Mouse (Mus musculus): ENCODE measurements around the gene Akna. TPM values are rescaled to one million over a fixed set of nuclear protein-coding genes. Genes with fewer than 3 reads are reported as not detected.

Akna gene
- total and polyA plus RNA-seq, 2 experiments from 2014 or later = 3.8 to 6.1 TPM

DNA sequence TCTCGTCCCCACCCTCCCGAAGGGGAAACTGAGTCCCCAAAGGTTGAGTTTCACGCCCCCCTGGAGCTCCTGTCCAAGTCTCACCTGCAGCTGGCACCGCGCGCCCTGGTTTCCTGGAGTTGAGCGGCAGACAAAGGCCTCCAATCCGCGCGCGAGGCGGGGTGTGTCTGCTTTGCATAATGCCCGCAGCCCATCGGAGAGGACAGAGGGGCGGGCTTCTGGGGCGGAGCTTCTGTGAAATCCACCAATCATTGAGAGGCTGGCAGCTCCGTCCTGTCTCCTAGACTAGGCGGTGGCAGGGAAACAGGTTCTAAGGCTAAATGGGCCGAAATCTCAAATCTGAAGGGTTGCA lies 7.4 kb upstream of the Akna start:
- H3K27ac ChIP-seq (ENCODE audit: low read depth, low read length) = peak overlapping the region; percentile 55
- peak overlapping the region; percentile 59 for H3K9ac ChIP-seq
- peaks cover 11% of the 10 kb centered on the region; the same call in 1 of the 2 replicates for H3K4me1 ChIP-seq (ENCODE audit: insufficient read depth)
- peak overlapping the region; percentile 57 for H3K4me3 ChIP-seq (ENCODE audit: low read depth, low read length)
- no peaks in the 10 kb centered on the region for H3K27me3 ChIP-seq (ENCODE audit: insufficient read depth, low read length)
- DNase-seq = peak; percentile 96
- peak overlapping the region; percentile 100 for H3K4me2 ChIP-seq (ENCODE audit: low read depth)
- ATAC-seq = peak; percentile 94
- no peak for TF ChIP-seq CTCF (IDR thresholded peaks at IDR 0.05; ENCODE audit: low read depth)
- H3K36me3 ChIP-seq (ENCODE audit: insufficient read depth) = no peaks in the 10 kb centered on the region
- WGBS = under 1% methylated on average over 19 of the region's 19 CpGs
- no peaks in the 10 kb centered on the region for H3K9me3 ChIP-seq (ENCODE audit: low read length)

DNA sequence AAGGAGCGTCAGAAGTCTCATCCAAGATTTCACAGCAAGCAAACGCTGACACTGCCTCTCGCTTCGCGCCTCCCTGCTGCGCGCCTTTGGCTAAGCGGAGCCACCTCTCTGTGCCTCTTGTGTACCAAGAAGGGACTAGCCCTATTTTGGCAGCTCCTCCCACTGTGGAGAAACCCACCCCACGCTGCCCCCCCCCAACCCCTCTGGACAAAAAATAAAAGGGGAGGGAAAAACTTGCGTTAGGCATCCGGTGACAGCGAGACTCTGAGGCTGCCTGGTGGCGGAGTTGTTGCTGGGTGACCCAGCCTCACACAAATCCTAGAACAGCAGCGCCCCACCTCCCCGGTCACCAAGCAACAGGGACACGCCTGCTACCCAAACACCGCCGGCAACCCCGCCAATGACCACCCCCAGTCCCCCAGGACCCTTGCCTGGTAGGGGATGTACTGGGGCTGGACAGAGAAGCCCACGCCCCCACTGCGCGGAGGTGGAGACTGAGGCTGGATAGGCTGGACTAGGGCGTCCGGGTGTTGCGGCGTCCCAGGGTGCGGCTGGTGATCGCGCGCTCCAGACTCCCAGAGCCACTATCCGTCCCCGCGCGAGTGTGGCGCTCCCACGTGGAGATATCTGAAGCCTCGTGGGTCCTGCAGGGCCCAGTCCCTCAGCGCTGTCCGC lies 6.9 kb upstream of the Akna start:
- Histone ChIP-seq H3K9me3 (ENCODE audit: low read length) (no peaks in the 10 kb centered on the region), H3K27ac (ENCODE audit: low read depth, low read length) (peak overlapping the region; percentile 55), H3K4me2 (ENCODE audit: low read depth) (peak overlapping the region; percentile 100), H3K9ac (peak overlapping the region; percentile 59), H3K36me3 (ENCODE audit: insufficient read depth) (no peaks in the 10 kb centered on the region), H3K4me3 (ENCODE audit: low read depth, low read length) (peak overlapping the region; percentile 57), H3K4me1 (ENCODE audit: insufficient read depth) (peaks cover 15% of the 10 kb centered on the region; the same call in 1 of the 2 replicates), H3K27me3 (ENCODE audit: insufficient read depth, low read length) (no peaks in the 10 kb centered on the region)
- WGBS = under 1% methylated on average over 39 of the region's 39 CpGs
- ATAC-seq (peak; percentile 70), DNase-seq (peak; percentile 67)
- TF ChIP-seq CTCF (IDR thresholded peaks at IDR 0.05; ENCODE audit: low read depth) = no peak

DNA sequence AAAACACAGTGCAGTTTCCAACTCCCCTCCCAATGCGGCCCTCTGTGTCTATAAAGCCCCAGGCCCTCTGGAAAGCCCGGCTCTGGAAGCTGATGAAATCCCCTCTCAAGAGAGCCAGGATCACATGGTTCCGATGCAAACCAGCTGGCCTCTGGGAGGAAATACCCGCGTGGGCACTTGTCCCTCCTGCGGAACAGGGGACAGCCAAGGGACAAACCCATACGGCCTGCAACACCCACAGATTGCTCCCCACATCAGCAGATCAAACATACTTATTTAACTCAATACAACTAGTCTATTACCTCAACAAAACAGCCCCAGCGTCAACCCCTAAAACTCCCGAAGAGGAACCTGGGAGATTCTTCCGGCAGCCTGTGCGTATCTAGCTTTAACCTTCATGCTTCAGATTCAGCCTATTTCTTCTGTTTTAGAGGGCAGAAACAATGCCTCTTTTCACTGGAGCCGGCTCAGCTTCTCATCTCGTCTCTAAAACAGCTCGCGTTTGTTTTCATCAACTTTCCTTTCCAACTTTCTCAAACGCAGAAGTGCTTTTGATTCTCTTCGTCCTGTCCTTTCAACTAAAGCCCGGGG lies 6.3 kb upstream of the Akna start:
- ATAC-seq = no peak
- peaks cover 15% of the 10 kb centered on the region; the same call in 1 of the 2 replicates for H3K4me1 ChIP-seq (ENCODE audit: insufficient read depth)
- peak; percentile 40 for DNase-seq
- no peaks in the 10 kb centered on the region for H3K9me3 ChIP-seq (ENCODE audit: low read length)
- TF ChIP-seq CTCF (IDR thresholded peaks at IDR 0.05; ENCODE audit: low read depth) = no peak
- H3K27me3 ChIP-seq (ENCODE audit: insufficient read depth, low read length) = no peaks in the 10 kb centered on the region
- H3K4me3 ChIP-seq (ENCODE audit: low read depth, low read length) = peak overlapping the region; percentile 57
- under 1% methylated on average over 18 of the region's 18 CpGs for whole genome bisulfite sequencing
- H3K4me2 ChIP-seq (ENCODE audit: low read depth) = peak overlapping the region; percentile 100
- H3K36me3 ChIP-seq (ENCODE audit: insufficient read depth) = no peaks in the 10 kb centered on the region
- peak overlapping the region; percentile 55 for H3K27ac ChIP-seq (ENCODE audit: low read depth, low read length)
- H3K9ac ChIP-seq = peak overlapping the region; percentile 59; the same call in 1 of the 2 replicates

DNA sequence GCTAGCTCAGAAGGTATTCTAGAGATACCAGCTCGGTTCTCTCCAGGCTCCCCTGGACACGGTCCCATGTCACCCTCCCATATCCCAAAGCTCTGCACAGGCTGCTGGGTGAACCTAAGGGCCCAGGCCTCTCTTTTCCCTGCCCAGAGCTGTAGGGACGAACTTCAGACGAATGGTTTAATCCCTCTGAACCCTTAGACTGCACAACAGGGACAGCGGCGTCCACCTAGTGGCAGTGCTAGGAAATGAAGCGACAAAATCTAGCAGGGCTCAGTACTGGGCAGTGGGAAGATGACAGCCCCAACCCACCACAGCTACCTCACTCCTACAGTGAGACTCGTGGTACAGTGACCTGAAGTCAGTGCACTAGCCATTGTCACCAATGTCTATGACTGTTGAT lies 5.5 kb upstream of the Akna start:
- Histone ChIP-seq H3K27ac (ENCODE audit: low read depth, low read length) (peak overlapping the region; percentile 54), H3K9me3 (ENCODE audit: low read length) (no peaks in the 10 kb centered on the region), H3K36me3 (ENCODE audit: insufficient read depth) (no peaks in the 10 kb centered on the region), H3K9ac (0 out of 2 replicates have a peak overlapping the region, but pooled peaks have one; percentile 18), H3K27me3 (ENCODE audit: insufficient read depth, low read length) (no peaks in the 10 kb centered on the region), H3K4me2 (ENCODE audit: low read depth) (peak overlapping the region; percentile 100), H3K4me3 (ENCODE audit: low read depth, low read length) (peak overlapping the region; percentile 57), H3K4me1 (ENCODE audit: insufficient read depth) (peaks cover 20% of the 10 kb centered on the region)
- WGBS = 4% methylated on average over 8 of the region's 8 CpGs
- peak; percentile 71 for DNase-seq
- peak; percentile 84 for TF ChIP-seq CTCF (IDR thresholded peaks at IDR 0.05; ENCODE audit: low read depth)
- ATAC-seq = peak; percentile 50

DNA sequence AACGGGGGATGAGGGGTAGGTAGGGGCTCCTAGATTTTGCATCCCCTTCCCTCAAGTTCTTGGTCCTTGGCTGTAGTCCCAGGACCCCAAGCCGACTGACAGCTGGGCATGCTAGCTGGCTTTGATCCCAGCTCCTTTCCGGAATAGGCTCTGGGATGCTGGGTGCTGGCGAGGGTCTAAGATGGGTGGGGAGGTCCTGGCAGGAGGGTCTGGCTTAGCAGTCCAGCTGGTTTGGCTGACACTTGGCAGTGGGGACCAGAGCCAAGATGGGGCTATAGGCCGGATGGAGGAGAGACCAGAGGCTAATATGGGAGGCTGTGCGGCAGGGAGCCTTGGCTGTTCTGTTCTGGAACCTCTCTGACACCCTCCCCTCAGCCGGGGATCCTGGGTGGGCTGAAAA lies 5.1 kb upstream of the Akna start:
- 16% methylated on average over 7 of the region's 7 CpGs for WGBS
- peak overlapping the region; percentile 100 for H3K4me2 ChIP-seq (ENCODE audit: low read depth)
- H3K4me3 ChIP-seq (ENCODE audit: low read depth, low read length) = peak overlapping the region; percentile 57
- peak; percentile 71 for DNase-seq
- TF ChIP-seq CTCF (IDR thresholded peaks at IDR 0.05; ENCODE audit: low read depth) = no peak
- ATAC-seq = peak; percentile 14
- H3K27me3 ChIP-seq (ENCODE audit: insufficient read depth, low read length) = no peaks in the 10 kb centered on the region
- H3K9me3 ChIP-seq (ENCODE audit: low read length) = no peaks in the 10 kb centered on the region
- H3K9ac ChIP-seq = peak overlapping the region; percentile 18; the same call in 1 of the 2 replicates
- no peaks in the 10 kb centered on the region for H3K36me3 ChIP-seq (ENCODE audit: insufficient read depth)
- peak overlapping the region; percentile 54 for H3K27ac ChIP-seq (ENCODE audit: low read depth, low read length)
- peaks cover 23% of the 10 kb centered on the region for H3K4me1 ChIP-seq (ENCODE audit: insufficient read depth)

DNA sequence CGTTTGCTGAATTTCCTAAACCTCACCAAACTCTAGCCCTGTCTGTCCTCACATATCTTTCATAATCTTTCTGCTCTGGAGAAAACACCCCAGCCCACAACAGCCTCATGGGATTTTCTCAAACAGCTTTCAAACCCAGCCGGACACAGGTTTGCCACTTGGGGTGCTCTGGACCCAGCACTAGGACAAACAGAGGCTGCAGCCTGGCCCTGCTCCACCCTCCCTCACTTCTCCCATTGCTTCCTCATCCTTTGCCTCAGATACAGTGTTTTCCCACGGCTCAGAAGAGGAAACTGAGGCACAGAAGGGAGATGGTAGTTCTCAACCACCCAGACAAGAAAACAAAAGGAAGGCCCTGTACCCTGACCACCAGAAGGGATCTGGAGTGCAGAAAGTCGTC lies 2.5 kb upstream of the Akna start:
- Histone ChIP-seq H3K4me2 (ENCODE audit: low read depth) (no peak overlapping the region), H3K27ac (ENCODE audit: low read depth, low read length) (peak overlapping the region; percentile 9; the same call in 1 of the 2 replicates), H3K9ac (no peak overlapping the region), H3K9me3 (ENCODE audit: low read length) (no peaks in the 10 kb centered on the region), H3K36me3 (ENCODE audit: insufficient read depth) (no peaks in the 10 kb centered on the region), H3K27me3 (ENCODE audit: insufficient read depth, low read length) (no peaks in the 10 kb centered on the region), H3K4me1 (ENCODE audit: insufficient read depth) (peaks cover 23% of the 10 kb centered on the region), H3K4me3 (ENCODE audit: low read depth, low read length) (no peak overlapping the region)
- DNase-seq = no peak
- WGBS = 46% methylated on average over 4 of the region's 4 CpGs
- no peak for TF ChIP-seq CTCF (IDR thresholded peaks at IDR 0.05; ENCODE audit: low read depth)
- no peak for ATAC-seq

DNA sequence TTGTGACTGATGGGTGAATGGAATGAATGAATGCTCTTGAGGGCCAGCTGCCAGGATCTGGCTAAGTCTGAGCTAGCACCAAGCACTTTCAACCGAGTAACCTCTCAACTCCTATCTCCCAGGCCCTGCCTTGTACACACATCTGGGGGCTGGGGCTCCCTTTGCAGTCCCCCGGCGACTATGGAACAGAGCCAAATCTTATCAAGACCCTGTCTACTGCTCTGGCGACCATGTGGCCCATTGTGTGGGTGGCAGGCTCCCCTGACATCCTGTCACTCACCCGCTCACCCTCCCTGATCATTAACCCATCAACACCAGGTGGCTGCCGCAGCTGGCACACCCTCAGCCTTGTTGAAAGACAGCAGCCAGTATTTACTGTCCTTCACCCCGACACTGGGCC lies 1.9 kb upstream of the Akna start:
- WGBS = 13% methylated on average over 7 of the region's 7 CpGs

More for the DNA sequence above, 1.9 kb upstream of the Akna start:
- Histone ChIP-seq H3K4me2 (ENCODE audit: low read depth) (no peak overlapping the region), H3K27me3 (ENCODE audit: insufficient read depth, low read length) (no peaks in the 10 kb centered on the region), H3K4me3 (ENCODE audit: low read depth, low read length) (no peak overlapping the region), H3K9me3 (ENCODE audit: low read length) (no peaks in the 10 kb centered on the region), H3K27ac (ENCODE audit: low read depth, low read length) (peak overlapping the region; percentile 21; the same call in 1 of the 2 replicates), H3K36me3 (ENCODE audit: insufficient read depth) (no peaks in the 10 kb centered on the region), H3K9ac (no peak overlapping the region), H3K4me1 (ENCODE audit: insufficient read depth) (peaks cover 23% of the 10 kb centered on the region)
- peak; percentile 25; the same call in 1 of the 2 replicates for ATAC-seq
- peak; percentile 27 for DNase-seq
- no peak for TF ChIP-seq CTCF (IDR thresholded peaks at IDR 0.05; ENCODE audit: low read depth)
